Mouse (Mus musculus): ENCODE measurements around the gene Clcn6.

DNA sequence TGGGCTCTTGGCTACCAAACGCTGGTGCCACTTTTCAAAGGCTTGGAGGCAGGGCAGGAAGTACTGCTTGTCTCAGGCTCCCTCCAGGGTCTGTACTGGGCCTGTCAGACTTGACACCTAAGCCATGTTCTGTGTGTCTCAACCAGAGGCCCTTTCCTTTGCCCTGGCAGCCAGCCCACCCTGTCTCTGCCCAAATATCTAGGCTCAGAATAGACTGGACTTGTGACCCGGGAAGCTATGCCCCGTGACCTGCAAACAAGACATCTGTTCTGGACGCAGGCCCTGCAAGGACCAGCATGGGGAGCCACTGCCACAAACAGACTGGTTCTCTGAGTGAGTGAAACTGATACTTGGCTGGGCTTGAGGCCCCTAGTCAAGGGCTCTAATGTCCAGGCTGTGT lies 18.2 kb upstream of the Clcn6 start:
- no peak for TF ChIP-seq CTCF (IDR thresholded peaks at IDR 0.05; ENCODE audit: low read depth, low read length)
- TF ChIP-seq POLR2A (IDR thresholded peaks at IDR 0.05; ENCODE audit: borderline replicate concordance, low read depth, low read length): no peak

Data from bone marrow macrophage, adult 2 months (primary cell).